Mouse (Mus musculus): ENCODE data around the gene Lsm7.

The Lsm7 gene

DNA sequence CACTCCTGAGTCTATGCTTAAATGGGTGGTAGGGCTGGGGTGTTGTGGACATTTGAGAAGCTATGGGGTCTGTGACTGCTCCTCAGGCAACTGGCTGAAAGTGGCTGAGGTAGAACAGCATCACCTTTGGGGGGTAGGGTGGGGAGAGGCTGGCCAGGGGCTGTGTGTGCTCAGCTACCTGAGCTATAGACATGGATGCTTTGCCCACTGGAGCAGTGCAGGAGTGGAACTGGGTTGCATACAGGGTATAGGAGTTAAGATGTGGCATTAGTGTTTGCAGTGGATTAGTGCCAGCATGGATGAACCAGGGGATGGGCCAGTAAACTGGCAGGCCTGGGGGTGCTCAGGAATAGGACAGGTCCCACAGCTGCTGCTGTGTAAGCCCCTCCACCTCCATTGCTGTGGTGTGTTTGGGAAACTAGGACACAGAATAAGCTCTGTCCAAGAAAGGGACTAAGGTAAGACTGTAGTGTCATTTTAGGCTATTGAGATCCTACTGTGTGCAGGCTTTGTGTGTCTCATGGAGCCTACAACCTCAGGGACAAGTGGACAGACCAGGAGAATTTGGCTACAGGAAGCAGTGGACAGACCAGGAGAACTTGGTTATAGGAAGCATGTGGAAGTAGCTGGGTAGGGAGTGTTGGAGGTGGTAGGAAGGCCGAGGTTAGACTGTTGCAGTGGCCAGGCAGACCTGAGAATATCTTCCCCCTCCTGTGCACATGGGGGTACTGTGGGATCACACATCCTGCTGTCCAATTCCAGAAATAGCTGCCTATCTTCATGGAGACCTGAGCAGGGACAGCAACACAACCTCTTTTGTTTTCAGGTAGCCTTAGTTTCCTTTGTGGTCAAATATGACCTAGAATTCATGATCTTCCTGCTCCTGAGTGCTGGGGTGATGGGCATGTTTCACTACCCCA is 25.4 kb downstream of the Lsm7 start:
- no peak for TF ChIP-seq GATA4 (IDR thresholded peaks at IDR 0.05; ENCODE audit: insufficient replicate concordance, low read length)

DNA sequence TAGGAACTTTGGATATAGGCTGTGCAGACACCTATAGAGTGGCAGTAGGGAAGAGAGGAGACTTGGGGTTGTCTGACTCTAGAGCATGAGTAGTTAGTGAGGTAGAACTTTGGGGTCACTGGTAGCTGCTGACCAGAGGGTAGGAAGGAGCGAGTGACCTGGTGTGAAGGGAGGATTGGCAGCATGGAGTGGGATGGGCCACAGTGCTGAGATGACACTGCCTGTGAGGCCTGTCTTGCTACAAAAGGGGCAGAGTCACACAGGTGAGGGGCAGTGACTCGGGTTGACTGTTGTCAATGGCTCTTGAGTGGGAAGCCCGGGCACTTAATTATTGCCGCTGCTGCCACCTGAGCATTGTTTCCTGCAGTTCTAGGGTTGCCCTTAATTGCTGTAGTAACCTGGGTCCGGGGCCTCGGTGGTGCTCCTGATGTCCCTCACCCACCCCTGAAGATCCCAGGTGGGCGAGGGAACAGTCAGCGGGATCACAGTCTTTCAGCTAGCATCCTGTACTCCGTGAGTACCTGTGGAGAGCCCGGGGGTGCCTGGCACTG is 27.1 kb downstream of the Lsm7 start:
- TF ChIP-seq GATA4 (IDR thresholded peaks at IDR 0.05; ENCODE audit: insufficient replicate concordance, low read length) = no peak

DNA sequence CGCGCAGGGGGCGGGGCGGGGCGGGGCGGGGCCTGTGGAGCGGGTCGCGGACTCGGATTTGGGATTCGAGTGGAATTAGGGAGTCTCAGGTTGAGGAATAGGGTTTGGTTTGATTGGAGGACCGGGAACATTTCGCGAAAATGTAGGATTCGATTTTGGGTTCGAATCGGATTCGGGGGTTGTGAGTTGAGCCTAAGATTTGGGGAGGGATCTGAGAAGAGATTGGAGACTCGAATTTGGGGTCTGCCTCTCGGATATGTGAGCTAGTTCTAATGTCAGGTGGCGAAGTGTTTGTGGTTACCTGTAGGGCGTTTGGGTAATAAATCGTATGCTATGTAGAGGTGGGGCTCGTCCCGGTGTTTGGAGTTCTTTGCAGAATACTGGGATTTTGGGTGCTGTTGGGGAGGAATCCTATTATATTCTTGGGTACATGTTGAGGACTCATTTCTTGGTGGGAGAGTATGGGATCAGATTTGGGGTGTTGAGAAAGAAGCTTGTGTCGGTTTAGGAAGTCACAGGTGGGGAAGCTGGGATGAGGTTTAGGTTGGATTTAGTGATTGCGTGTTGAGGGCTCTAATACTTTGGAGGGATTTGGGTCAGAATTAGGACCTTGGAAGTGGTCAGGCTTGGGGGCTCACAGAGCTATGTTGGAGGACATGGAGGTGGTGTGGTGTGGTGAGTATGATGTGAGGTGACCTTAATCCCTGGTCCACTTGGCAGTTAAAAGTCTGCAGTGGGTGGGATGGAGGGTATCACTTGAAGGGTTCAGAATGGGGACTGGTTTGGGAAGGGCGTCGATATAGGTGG is 27.7 kb downstream of the Lsm7 start:
- no peak for TF ChIP-seq GATA4 (IDR thresholded peaks at IDR 0.05; ENCODE audit: insufficient replicate concordance, low read length)

DNA sequence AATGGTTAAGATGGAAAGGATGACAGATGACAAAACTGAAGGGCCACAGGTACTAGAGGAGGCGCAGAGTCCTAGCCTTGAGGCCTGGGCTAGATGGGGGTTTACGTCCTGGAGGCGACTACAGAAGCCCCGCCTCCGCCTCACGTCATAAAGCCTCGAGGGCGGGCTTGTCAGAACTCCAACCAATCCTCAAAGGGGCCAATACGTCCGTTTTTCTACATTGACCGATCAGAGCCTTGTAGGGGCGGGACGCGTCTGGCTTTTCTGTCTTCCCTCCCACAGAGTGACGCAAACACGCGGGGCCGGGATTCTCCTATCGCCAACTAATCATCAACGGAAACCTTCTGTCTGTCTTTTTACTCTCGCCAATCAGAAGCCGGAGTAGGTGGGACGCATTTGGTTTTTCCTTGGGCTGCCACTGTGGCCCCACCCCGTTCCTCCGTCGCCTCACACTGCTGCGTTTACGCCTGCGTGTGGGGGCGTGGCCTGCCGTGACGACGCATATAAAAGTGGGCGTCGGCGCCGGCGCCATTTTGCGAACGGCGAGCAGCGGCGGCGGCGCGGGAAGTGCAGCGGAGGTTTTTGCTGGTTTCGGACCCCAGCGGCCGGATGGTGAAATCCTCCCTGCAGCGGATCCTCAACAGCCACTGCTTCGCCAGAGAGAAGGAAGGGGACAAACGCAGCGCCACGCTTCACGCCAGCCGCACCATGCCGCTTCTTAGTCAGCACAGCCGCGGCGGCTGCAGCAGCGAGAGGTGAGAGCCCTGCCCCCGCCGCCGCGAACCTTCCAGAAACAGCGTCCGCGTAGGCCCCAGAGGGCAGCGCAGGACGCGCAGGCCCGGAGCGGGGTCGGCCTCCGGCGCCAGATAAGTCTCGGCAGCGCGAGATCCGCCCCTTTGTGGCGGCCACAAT is 28.6 kb downstream of the Lsm7 start, which contains the start of gene Oaz1:
Gene Oaz1 (plus strand): TSS at position 506 of the 912 bp plus-strand sequence.
- TF ChIP-seq GATA4 (IDR thresholded peaks at IDR 0.05; ENCODE audit: insufficient replicate concordance, low read length) = peak; percentile 47; the same call in 1 of the 2 replicates

DNA sequence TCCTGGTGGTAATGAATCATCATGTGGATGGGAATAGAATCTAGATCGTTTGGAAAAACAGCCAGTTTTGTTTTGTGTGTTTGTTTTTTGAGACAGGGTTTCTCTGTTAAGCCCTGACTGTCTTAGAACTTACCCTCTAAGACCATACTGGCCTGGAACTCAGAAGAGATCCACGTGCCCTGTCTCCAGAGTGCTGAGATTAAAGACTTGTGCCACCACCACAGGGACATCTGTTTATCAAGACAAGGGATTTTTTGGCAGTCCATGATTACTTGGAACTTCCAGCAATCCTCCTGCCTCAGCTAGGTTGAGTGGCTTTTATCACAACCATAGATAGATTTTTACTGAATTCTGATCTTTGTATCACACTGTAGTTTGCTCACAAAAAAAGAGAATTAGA is 30.2 kb downstream of the Lsm7 start:
- no peak for TF ChIP-seq GATA4 (IDR thresholded peaks at IDR 0.05; ENCODE audit: insufficient replicate concordance, low read length)

DNA sequence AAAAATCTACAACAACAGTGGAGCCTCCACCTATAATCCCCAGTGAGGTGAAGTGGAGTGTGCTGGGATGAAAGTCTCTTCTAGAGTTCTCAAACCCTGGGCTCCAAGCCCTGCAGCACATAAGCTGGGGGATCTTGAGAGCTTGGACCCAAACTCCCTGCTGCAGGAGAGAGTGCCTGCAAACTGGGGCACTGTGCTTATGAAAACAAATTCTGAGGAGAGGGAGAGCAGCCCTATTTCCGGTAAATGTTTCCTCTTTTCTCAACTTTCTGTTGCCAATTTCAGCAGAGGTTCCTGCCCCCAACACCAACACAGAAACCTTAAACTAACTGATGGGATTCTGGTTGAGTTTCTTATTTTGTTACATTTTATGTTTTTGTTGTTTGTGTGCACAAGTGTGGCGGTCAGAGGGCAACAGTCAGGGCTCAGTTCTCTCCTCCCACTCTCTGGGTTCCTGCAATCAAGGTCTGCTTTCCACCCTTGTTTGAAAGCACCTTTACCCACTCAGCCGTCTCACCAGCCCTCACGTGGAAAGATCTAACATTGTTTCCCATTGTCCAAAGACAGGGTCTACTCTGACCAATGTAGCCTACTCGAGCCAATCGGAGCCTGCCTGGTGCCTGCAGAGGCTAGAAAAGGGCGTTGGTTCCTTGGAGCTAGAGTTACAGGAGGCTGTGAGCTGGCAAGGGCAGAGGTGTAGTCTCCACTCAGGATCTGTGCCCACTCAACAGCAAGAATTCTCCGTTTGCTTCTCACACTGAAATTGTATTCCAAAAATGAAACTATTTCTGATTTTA is 31.0 kb downstream of the Lsm7 start:
- TF ChIP-seq GATA4 (IDR thresholded peaks at IDR 0.05; ENCODE audit: insufficient replicate concordance, low read length) = no peak

DNA sequence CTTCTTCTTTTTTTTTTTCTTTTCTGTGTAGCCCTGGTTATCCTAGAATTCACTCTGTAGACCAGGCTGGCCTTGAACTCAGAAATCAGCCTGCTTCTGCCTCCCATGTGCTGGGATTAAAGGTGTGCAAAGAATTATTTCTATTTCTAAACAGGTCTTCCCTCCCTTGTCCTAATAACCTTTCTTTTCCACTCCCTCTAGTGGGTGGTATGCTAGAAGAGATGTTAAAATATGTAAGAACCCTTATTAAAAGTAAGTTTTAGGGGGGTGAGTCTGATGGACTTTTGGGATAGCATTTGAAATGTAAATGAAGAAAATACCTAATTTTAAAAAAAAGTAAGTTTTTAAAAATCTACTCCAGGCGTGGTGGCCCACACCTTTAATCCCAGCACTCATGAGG is 31.7 kb downstream of the Lsm7 start:
- TF ChIP-seq GATA4 (IDR thresholded peaks at IDR 0.05; ENCODE audit: insufficient replicate concordance, low read length) = no peak

DNA sequence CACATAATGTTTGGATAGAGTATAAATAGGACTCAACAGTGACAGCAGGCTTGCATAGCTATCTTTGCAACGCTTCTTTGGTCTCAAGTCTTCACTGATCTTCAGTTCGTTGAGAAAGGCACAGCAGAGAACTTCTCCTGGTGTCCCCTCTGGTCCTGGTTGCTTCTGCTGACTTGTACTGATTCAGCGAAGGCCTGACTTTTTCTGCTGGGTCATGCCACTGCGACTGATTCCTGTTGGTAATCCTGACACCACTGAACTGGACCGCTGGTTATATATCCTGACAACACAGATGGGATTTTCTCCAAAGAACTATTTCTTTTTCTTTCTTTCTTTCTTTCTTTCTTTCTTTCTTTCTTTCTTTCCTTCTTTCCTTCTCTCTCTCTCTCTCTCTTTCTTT is 32.5 kb downstream of the Lsm7 start:
- TF ChIP-seq GATA4 (IDR thresholded peaks at IDR 0.05; ENCODE audit: insufficient replicate concordance, low read length) = no peak

DNA sequence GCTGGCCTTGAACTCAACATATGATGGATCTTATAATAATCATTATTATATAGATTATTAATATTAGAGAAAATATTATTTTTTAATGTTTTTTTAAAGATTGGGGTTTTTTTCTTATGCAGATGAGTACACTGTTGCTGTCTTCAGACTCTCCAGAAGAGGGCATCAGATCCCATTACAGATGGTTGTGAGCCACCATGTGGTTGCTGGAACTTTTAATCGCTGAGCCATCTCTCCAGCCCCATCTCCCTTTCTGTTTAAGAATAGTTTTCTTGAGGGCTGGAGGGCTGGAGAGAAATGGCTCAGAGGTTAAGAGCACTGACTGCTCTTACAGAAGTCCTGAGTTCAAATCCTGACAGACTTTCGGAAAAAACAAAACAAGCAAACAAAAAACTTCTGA is 33.0 kb downstream of the Lsm7 start:
- TF ChIP-seq GATA4 (IDR thresholded peaks at IDR 0.05; ENCODE audit: insufficient replicate concordance, low read length) = no peak

DNA sequence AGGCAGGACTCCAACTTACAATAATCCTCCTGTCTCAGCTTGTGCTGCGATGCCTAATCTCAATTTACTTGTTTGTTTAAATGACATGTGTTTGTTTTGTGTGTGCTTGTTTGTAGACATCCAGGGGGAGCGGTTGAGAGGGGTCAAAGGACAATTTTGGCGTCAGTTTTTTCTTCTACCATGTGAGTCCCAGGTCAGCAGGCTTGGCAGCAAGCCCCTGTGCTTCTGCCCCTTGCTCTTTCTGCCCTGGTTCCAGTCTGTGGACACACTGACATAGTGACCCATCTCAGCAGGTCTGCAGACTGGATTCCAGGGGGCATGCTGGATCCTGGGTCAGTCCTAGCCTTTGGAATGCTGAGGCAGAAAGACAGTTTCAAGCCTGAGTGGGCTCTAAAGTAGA is 35.6 kb downstream of the Lsm7 start:
- no peak for TF ChIP-seq GATA4 (IDR thresholded peaks at IDR 0.05; ENCODE audit: insufficient replicate concordance, low read length)

DNA sequence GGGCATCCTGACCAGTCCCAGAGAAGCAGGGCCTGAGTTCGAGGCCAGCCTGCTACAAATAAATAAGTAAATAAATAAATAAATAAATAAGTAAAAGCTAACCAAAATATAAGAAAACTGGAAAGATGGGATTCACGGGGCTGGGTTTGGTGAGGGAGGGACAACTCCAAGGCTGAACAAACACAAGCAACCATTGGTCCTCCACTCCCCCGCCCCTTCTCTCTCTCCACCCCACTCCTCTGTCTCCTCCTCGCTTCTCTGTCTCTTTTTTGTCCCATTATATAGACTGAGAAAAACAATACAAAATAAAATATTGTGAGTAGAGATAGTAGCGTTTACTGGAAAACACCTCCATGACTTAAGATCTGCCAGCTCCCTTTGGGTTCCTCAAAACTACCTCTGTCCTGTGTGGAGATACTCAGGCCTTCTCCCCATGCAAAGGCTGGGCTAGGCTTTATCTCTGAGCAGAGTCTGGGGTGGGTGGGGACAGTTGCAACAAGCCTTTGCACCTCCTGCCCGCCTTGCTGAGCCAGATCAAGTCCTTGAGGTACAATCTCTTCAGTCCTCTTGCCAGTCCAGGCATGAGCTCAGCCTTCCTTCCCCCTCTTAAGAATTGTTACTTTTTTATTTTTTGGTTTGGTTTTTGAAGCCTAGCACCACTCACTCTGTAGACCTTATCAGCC is 36.3 kb downstream of the Lsm7 start:
- TF ChIP-seq GATA4 (IDR thresholded peaks at IDR 0.05; ENCODE audit: insufficient replicate concordance, low read length) = no peak

DNA sequence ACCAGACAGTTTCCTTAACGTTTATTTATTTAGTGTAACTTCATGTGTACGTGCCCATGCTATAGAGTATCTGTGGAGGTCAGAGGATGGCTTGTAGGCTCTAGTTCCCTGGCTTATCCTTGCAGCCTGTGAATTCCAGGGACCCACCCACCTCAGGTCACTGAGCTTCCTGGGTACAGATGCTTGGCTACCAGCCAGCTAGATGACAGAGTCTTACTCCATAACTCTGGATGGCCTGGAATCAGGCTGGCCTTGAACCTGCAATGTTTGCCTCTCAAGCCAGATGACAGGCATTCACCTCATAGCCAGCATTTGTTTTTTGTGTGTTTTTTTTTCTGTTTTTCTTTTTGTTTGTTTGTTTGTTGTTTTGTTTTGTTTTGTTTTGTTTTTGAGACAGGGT is 37.8 kb downstream of the Lsm7 start:
- TF ChIP-seq GATA4 (IDR thresholded peaks at IDR 0.05; ENCODE audit: insufficient replicate concordance, low read length) = no peak

DNA sequence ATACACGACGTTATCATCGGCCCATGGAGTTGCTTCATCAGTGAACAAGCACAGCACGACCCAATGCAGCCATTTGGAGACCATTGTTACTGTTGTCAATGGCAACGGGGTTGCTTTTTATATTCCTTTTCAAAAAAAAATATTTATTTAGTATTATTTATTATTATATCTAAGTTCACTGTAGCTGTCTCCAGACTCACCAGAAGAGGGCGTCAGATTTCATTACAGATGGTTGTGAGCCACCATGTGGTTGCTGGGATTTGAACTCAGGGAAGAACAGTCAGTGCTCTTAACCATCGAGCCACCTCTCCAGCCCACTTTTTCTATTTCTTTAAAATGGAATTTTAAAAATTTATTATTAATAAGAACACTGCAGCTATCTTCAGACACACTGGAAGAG is 40.2 kb downstream of the Lsm7 start:
- TF ChIP-seq GATA4 (IDR thresholded peaks at IDR 0.05; ENCODE audit: insufficient replicate concordance, low read length) = no peak

Measured in liver, adult (tissue).